Mouse (Mus musculus) mouse trophoblast stem cell (cell line): ENCODE measurements around the gene D930048N14Rik.

ENCODE experiments used
- in situ Hi-C, 2 experiments: fragments of 300-500 bp; cut with MseI, MboI; formaldehyde crosslinking; loops; 2 replicates in 1 of 2; 3 replicates in 1 of 2; pipeline ENCODE4 v1.15.1; 2025

Gene D930048N14Rik

GRCm38 (mm10) chr11:51694984-51695383, 44.2 kb downstream of the D930048N14Rik start:
- in situ Hi-C loops: no loop called here

- in situ Hi-C loops: no loop called here
Observed at GRCm38 (mm10) chr11:51702831-51703230, 52.1 kb downstream of the D930048N14Rik start.

GRCm38 (mm10) chr11:51703379-51703998, 52.7 kb downstream of the D930048N14Rik start:
- in situ Hi-C loops: no loop called here

- in situ Hi-C loops: no loop called here
Observed at GRCm38 (mm10) chr11:51706451-51706850, 55.7 kb downstream of the D930048N14Rik start.

- in situ Hi-C loops: no loop called here
Observed at GRCm38 (mm10) chr11:51707080-51707479, 56.3 kb downstream of the D930048N14Rik start.
